Mouse (Mus musculus): ENCODE measurements around the gene Frmd6.

DNA sequence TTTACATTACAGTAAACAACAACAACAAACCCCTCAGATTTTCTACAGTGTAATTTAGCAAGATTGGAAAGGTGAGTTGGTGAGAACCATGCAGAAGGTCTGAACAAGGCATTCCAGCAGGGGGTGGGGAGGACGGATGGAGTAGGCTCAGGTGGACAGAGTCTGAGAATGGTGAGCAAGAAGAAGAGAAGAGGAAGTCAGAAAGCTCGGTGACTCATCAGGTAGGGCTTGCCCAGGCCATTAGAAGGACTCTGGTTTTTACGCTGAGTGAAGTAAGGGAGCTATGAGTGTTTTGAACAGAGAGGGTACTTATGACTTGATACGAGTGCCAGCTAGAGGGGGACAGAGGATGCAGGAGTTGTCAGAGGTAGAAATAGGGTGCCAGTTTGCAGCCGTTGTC is 9.7 kb downstream of the Frmd6 start:
- TF ChIP-seq POLR2A (IDR thresholded peaks at IDR 0.05; ENCODE audit: insufficient read length, low read depth) (no peak), TCF12 (IDR thresholded peaks at IDR 0.05; ENCODE audit: insufficient read depth, poor library complexity, severe bottlenecking) (no peak), CEBPB (IDR thresholded peaks at IDR 0.05; ENCODE audit: insufficient read depth, poor library complexity, severe bottlenecking) (no peak), MYOG (IDR thresholded peaks at IDR 0.05; ENCODE audit: control insufficient read depth in 1 of 3, insufficient read depth in 1 of 3, insufficient read length in 2 of 3, low read depth in 2 of 3) (no peak), MAX (IDR thresholded peaks at IDR 0.05; ENCODE audit: low read depth) (no peak), POLR2AphosphoS2 (IDR thresholded peaks at IDR 0.05; ENCODE audit: insufficient read length, low read depth) (no peak), USF1 (IDR thresholded peaks at IDR 0.05; ENCODE audit: low read depth) (no peak), E2F4 (IDR thresholded peaks at IDR 0.05; ENCODE audit: insufficient read depth) (no peak), MYOD1 (IDR thresholded peaks at IDR 0.05; ENCODE audit: control insufficient read depth in 1 of 3, insufficient read length in 2 of 3, low read depth in 2 of 3) (no peak)
